Mouse (Mus musculus) ES-Bruce4 (cell line): ENCODE measurements around the gene Lmo7. TPM values are rescaled to one million over a fixed set of nuclear protein-coding genes. Genes with fewer than 3 reads are reported as not detected.

Experiments used
- H3K27ac ChIP-seq: 2 replicates; pipeline ENCODE4 v1.5.1; 2012; ENCODE audit warnings: low read length, inconsistent platforms; ENCODE audit not compliant: insufficient read depth
- H3K27me3 ChIP-seq: 2 replicates; pipeline ENCODE4 v1.6.1; 2012; ENCODE audit warnings: mild to moderate bottlenecking, low read length, inconsistent platforms; ENCODE audit not compliant: control insufficient read depth, poor library complexity, insufficient read depth, severe bottlenecking
- H3K36me3 ChIP-seq: 2 replicates; pipeline ENCODE4 v1.6.1; 2012; ENCODE audit warnings: inconsistent platforms, mild to moderate bottlenecking, low read length, moderate library complexity; ENCODE audit not compliant: control insufficient read depth, poor library complexity, insufficient read depth, severe bottlenecking
- H3K4me1 ChIP-seq: one replicate; pipeline ENCODE4 v1.8.1; 2011; ENCODE audit warnings: low read length; ENCODE audit not compliant: control insufficient read depth, insufficient read depth
- H3K4me3 ChIP-seq: 2 replicates; pipeline ENCODE4 v1.5.1; 2011; ENCODE audit warnings: low read depth, mild to moderate bottlenecking, low read length
- H3K9ac ChIP-seq: 2 replicates; pipeline ENCODE4 v1.6.1; 2012; ENCODE audit warnings: low read depth, mild to moderate bottlenecking, inconsistent platforms; ENCODE audit not compliant: poor library complexity, severe bottlenecking
- H3K9me3 ChIP-seq: replicated peaks from 2 replicates; pipeline ENCODE4 v1.6.1; 2012; ENCODE audit warnings: mild to moderate bottlenecking, low read length, inconsistent platforms; ENCODE audit not compliant: control insufficient read depth, poor library complexity, insufficient read depth, severe bottlenecking
- CTCF ChIP-seq: IDR thresholded peaks from one replicate; pipeline ENCODE4 v1.8.1; 2011; ENCODE audit warnings: low read depth, low read length
- EP300 ChIP-seq: IDR thresholded peaks from 2 replicates; pipeline ENCODE4 v1.6.1; 2011; ENCODE audit warnings: low read depth, low read length; ENCODE audit not compliant: insufficient read depth
- POLR2A ChIP-seq: IDR thresholded peaks from one replicate; pipeline ENCODE4 v1.8.1; 2011; ENCODE audit warnings: low read length; ENCODE audit not compliant: insufficient read depth
- polyA plus RNA-seq: library from polyadenylated mRNA; stranded (reverse); fragments of >200 nt; gene quantifications from 2 replicates; pipeline ENCODE4 v1.2.4, GENCODE M21; 2011; ENCODE audit warnings: low read depth; ENCODE audit not compliant: missing spikeins, insufficient read depth, insufficient read length

Lmo7 gene
- polyA plus RNA-seq, 1 experiment, result 28.2 TPM

GRCm38 (mm10) chr14:101729972-101730692 is 375 bp downstream of the Lmo7 start:
- no peak for TF ChIP-seq EP300
- TF ChIP-seq POLR2A, result no peak
- TF ChIP-seq CTCF, result no peak
- H3K9me3 ChIP-seq, result no peaks in the 10 kb centered on the region
- peak overlapping the region; percentile 86 for H3K9ac ChIP-seq
- H3K4me1 ChIP-seq, result no peaks in the 10 kb centered on the region
- H3K36me3 ChIP-seq, result no peaks in the 10 kb centered on the region
- H3K27ac ChIP-seq, result no peak overlapping the region
- H3K4me3 ChIP-seq, result peak overlapping the region; percentile 77
- no peaks in the 10 kb centered on the region for H3K27me3 ChIP-seq

GRCm38 (mm10) chr14:101733542-101734303 is 4.0 kb downstream of the Lmo7 start:
- no peaks in the 10 kb centered on the region for H3K9me3 ChIP-seq
- no peaks in the 10 kb centered on the region for H3K36me3 ChIP-seq
- TF ChIP-seq POLR2A (no peak), CTCF (no peak), EP300 (no peak)
- H3K9ac ChIP-seq, result no peak overlapping the region
- H3K4me1 ChIP-seq, result no peaks in the 10 kb centered on the region
- no peak overlapping the region for H3K4me3 ChIP-seq
- H3K27me3 ChIP-seq, result no peaks in the 10 kb centered on the region
- H3K27ac ChIP-seq, result no peak overlapping the region

GRCm38 (mm10) chr14:101737501-101737900 is 7.7 kb downstream of the Lmo7 start:
- H3K36me3 ChIP-seq, result no peaks in the 10 kb centered on the region
- no peak overlapping the region for H3K9ac ChIP-seq
- no peaks in the 10 kb centered on the region for H3K4me1 ChIP-seq
- no peaks in the 10 kb centered on the region for H3K27me3 ChIP-seq
- H3K27ac ChIP-seq, result no peak overlapping the region
- no peak for TF ChIP-seq CTCF
- TF ChIP-seq EP300, result no peak
- TF ChIP-seq POLR2A, result no peak
- H3K9me3 ChIP-seq, result no peaks in the 10 kb centered on the region
- no peak overlapping the region for H3K4me3 ChIP-seq

- no peaks in the 10 kb centered on the region for H3K9me3 ChIP-seq
- no peak overlapping the region for H3K4me3 ChIP-seq
- H3K9ac ChIP-seq, result no peak overlapping the region
- H3K27ac ChIP-seq, result no peak overlapping the region
- H3K4me1 ChIP-seq, result no peaks in the 10 kb centered on the region
- TF ChIP-seq CTCF (no peak), EP300 (no peak)
- H3K36me3 ChIP-seq, result no peaks in the 10 kb centered on the region
- H3K27me3 ChIP-seq, result no peaks in the 10 kb centered on the region
Observed at GRCm38 (mm10) chr14:101746635-101747034, 16.9 kb downstream of the Lmo7 start.

GRCm38 (mm10) chr14:101747811-101748210 is 18.1 kb downstream of the Lmo7 start:
- no peaks in the 10 kb centered on the region for H3K9me3 ChIP-seq
- H3K27ac ChIP-seq, result no peak overlapping the region
- TF ChIP-seq EP300 (no peak), CTCF (no peak), POLR2A (no peak)

GRCm38 (mm10) chr14:101748436-101748835 is 18.7 kb downstream of the Lmo7 start:
- Histone ChIP-seq H3K4me1 (no peaks in the 10 kb centered on the region), H3K4me3 (no peak overlapping the region), H3K36me3 (no peaks in the 10 kb centered on the region), H3K9ac (no peak overlapping the region), H3K9me3 (no peaks in the 10 kb centered on the region), H3K27me3 (no peaks in the 10 kb centered on the region), H3K27ac (no peak overlapping the region)
- TF ChIP-seq EP300 (no peak), POLR2A (no peak), CTCF (no peak)

More at GRCm38 (mm10) chr14:101747811-101748210, 18.1 kb downstream of the Lmo7 start:
- Histone ChIP-seq H3K9ac (no peak overlapping the region), H3K36me3 (no peaks in the 10 kb centered on the region), H3K27me3 (no peaks in the 10 kb centered on the region), H3K4me1 (no peaks in the 10 kb centered on the region), H3K4me3 (no peak overlapping the region)
